Mouse (Mus musculus) c-Kit-positive CD71-positive TER-119-positive erythroid progenitor cells, embryonic 14.5 days (primary cell): Measurements from ENCODE around the gene Olfr1322.

ENCODE experiments used
- DNase-seq: peaks from one replicate; pipeline ENCODE4 v3.0.0-alpha.2; 2013; ENCODE audit warnings: low spot score

Olfr1322 gene

GRCm38 (mm10) chrX:49891383-49891782 lies at the start of gene Olfr1322:
TSS of gene Olfr1322 (minus strand) at chrX:49891483.
- DNase-seq: no peak

GRCm38 (mm10) chrX:49877651-49878349 lies 13.5 kb downstream of the Olfr1322 start:
- no peak for DNase-seq
